Mouse (Mus musculus): Measurements from ENCODE around the gene Gm44790. TPM values are rescaled to one million over a fixed set of nuclear protein-coding genes. Genes with fewer than 3 reads are reported as not detected.

Gene Gm44790
- polyA plus RNA-seq, 1 experiment from 2014 or later = not detected

- H3K27ac ChIP-seq (ENCODE audit: low read length) = no peak overlapping the region
- no peak overlapping the region for H3K4me3 ChIP-seq (replicated peaks; ENCODE audit: low read length)
- ATAC-seq (ENCODE audit: insufficient read depth, low FRiP score) = no peak
- H3K4me1 ChIP-seq (ENCODE audit: control insufficient read depth, insufficient read depth, low read length) = no peaks in the 10 kb centered on the region
- WGBS = 89% methylated on average over 3 of the region's 3 CpGs
- no peak overlapping the region for H3K9ac ChIP-seq (ENCODE audit: low read length)
- no peaks in the 10 kb centered on the region for H3K9me3 ChIP-seq (replicated peaks; ENCODE audit: control insufficient read depth, low read length)
- H3K4me2 ChIP-seq (ENCODE audit: low read depth, low read length) = no peak overlapping the region
- H3K27me3 ChIP-seq (ENCODE audit: control insufficient read depth, insufficient read depth, low read length) = no peaks in the 10 kb centered on the region
- peaks cover 25% of the 10 kb centered on the region; the same call in 1 of the 2 replicates for H3K36me3 ChIP-seq (ENCODE audit: control insufficient read depth, insufficient read depth, low read length)
These were observed 7.2 kb upstream of the Gm44790 start for GRCm38 (mm10) chr6:86419239-86419638.

GRCm38 (mm10) chr6:86420491-86420890, 6.0 kb upstream of the Gm44790 start:
- WGBS = 77% methylated on average over 6 of the region's 6 CpGs
- Histone ChIP-seq H3K4me1 (ENCODE audit: control insufficient read depth, insufficient read depth, low read length) (no peaks in the 10 kb centered on the region), H3K9me3 (replicated peaks; ENCODE audit: control insufficient read depth, low read length) (no peaks in the 10 kb centered on the region), H3K4me2 (ENCODE audit: low read depth, low read length) (no peak overlapping the region), H3K27ac (ENCODE audit: low read length) (no peak overlapping the region), H3K36me3 (ENCODE audit: control insufficient read depth, insufficient read depth, low read length) (peaks cover 29% of the 10 kb centered on the region; the same call in 1 of the 2 replicates), H3K4me3 (replicated peaks; ENCODE audit: low read length) (no peak overlapping the region), H3K27me3 (ENCODE audit: control insufficient read depth, insufficient read depth, low read length) (no peaks in the 10 kb centered on the region), H3K9ac (ENCODE audit: low read length) (no peak overlapping the region)
- no peak for ATAC-seq (ENCODE audit: insufficient read depth, low FRiP score)

- H3K27me3 ChIP-seq (ENCODE audit: control insufficient read depth, insufficient read depth, low read length) = no peaks in the 10 kb centered on the region
- no peak overlapping the region for H3K4me2 ChIP-seq (ENCODE audit: low read depth, low read length)
- no peaks in the 10 kb centered on the region for H3K4me1 ChIP-seq (ENCODE audit: control insufficient read depth, insufficient read depth, low read length)
- WGBS = 95% methylated on average over 3 of the region's 3 CpGs
- H3K4me3 ChIP-seq (replicated peaks; ENCODE audit: low read length) = no peak overlapping the region
- H3K9me3 ChIP-seq (replicated peaks; ENCODE audit: control insufficient read depth, low read length) = no peaks in the 10 kb centered on the region
- ATAC-seq (ENCODE audit: insufficient read depth, low FRiP score) = no peak
- no peak overlapping the region for H3K9ac ChIP-seq (ENCODE audit: low read length)
- H3K27ac ChIP-seq (ENCODE audit: low read length) = no peak overlapping the region
- H3K36me3 ChIP-seq (ENCODE audit: control insufficient read depth, insufficient read depth, low read length) = peaks cover 14% of the 10 kb centered on the region
These were observed 5.1 kb downstream of the Gm44790 start for GRCm38 (mm10) chr6:86431531-86431930.

GRCm38 (mm10) chr6:86433696-86434095, 7.2 kb downstream of the Gm44790 start:
- Histone ChIP-seq H3K36me3 (ENCODE audit: control insufficient read depth, insufficient read depth, low read length) (peaks cover 13% of the 10 kb centered on the region), H3K4me2 (ENCODE audit: low read depth, low read length) (no peak overlapping the region), H3K27ac (ENCODE audit: low read length) (no peak overlapping the region), H3K4me1 (ENCODE audit: control insufficient read depth, insufficient read depth, low read length) (no peaks in the 10 kb centered on the region; the same call in 1 of the 2 replicates), H3K9ac (ENCODE audit: low read length) (no peak overlapping the region), H3K9me3 (replicated peaks; ENCODE audit: control insufficient read depth, low read length) (no peaks in the 10 kb centered on the region), H3K27me3 (ENCODE audit: control insufficient read depth, insufficient read depth, low read length) (no peaks in the 10 kb centered on the region), H3K4me3 (replicated peaks; ENCODE audit: low read length) (no peak overlapping the region)
- WGBS = 96% methylated on average over 1 of the region's 1 CpGs
- ATAC-seq (ENCODE audit: insufficient read depth, low FRiP score) = no peak

- H3K36me3 ChIP-seq (ENCODE audit: control insufficient read depth, insufficient read depth, low read length) = peaks cover 12% of the 10 kb centered on the region
- H3K4me2 ChIP-seq (ENCODE audit: low read depth, low read length) = peak overlapping the region; percentile 63
- peak overlapping the region; percentile 92 for H3K9ac ChIP-seq (ENCODE audit: low read length)
- WGBS = 1% methylated on average over 14 of the region's 14 CpGs
- ATAC-seq (ENCODE audit: insufficient read depth, low FRiP score) = peak; percentile 62; the same call in 1 of the 2 replicates
- no peaks in the 10 kb centered on the region for H3K27me3 ChIP-seq (ENCODE audit: control insufficient read depth, insufficient read depth, low read length)
- peak overlapping the region; percentile 97 for H3K27ac ChIP-seq (ENCODE audit: low read length)
- H3K4me3 ChIP-seq (replicated peaks; ENCODE audit: low read length) = peak overlapping the region; percentile 92
- H3K9me3 ChIP-seq (replicated peaks; ENCODE audit: control insufficient read depth, low read length) = no peaks in the 10 kb centered on the region
- H3K4me1 ChIP-seq (ENCODE audit: control insufficient read depth, insufficient read depth, low read length) = peaks cover 7% of the 10 kb centered on the region
These were observed 11.3 kb downstream of the Gm44790 start for GRCm38 (mm10) chr6:86437711-86438110.

GRCm38 (mm10) chr6:86438272-86439118, 12.0 kb downstream of the Gm44790 start, which contains the start of gene C87436:
Gene C87436 (plus strand): TSS chr6:86438374.
- peaks cover 14% of the 10 kb centered on the region for H3K36me3 ChIP-seq (ENCODE audit: control insufficient read depth, insufficient read depth, low read length)

GRCm38 (mm10) chr6:86439119-86439496, 12.7 kb downstream of the Gm44790 start:
- Histone ChIP-seq H3K9ac (ENCODE audit: low read length) (peak overlapping the region; percentile 92), H3K27me3 (ENCODE audit: control insufficient read depth, insufficient read depth, low read length) (no peaks in the 10 kb centered on the region), H3K36me3 (ENCODE audit: control insufficient read depth, insufficient read depth, low read length) (peaks cover 16% of the 10 kb centered on the region), H3K4me1 (ENCODE audit: control insufficient read depth, insufficient read depth, low read length) (peaks cover 7% of the 10 kb centered on the region), H3K9me3 (replicated peaks; ENCODE audit: control insufficient read depth, low read length) (no peaks in the 10 kb centered on the region), H3K27ac (ENCODE audit: low read length) (peak overlapping the region; percentile 97), H3K4me2 (ENCODE audit: low read depth, low read length) (peak overlapping the region; percentile 63), H3K4me3 (replicated peaks; ENCODE audit: low read length) (peak overlapping the region; percentile 92)
- 3% methylated on average over 13 of the region's 13 CpGs for WGBS
- ATAC-seq (ENCODE audit: insufficient read depth, low FRiP score) = no peak

More at GRCm38 (mm10) chr6:86438272-86439118, 12.0 kb downstream of the Gm44790 start, which contains the start of gene C87436:
- no peaks in the 10 kb centered on the region for H3K9me3 ChIP-seq (replicated peaks; ENCODE audit: control insufficient read depth, low read length)
- H3K27ac ChIP-seq (ENCODE audit: low read length) = peak within 1 kb of the TSS; percentile 97
- no peaks in the 10 kb centered on the region for H3K27me3 ChIP-seq (ENCODE audit: control insufficient read depth, insufficient read depth, low read length)
- H3K4me1 ChIP-seq (ENCODE audit: control insufficient read depth, insufficient read depth, low read length) = peaks cover 7% of the 10 kb centered on the region
- ATAC-seq (ENCODE audit: insufficient read depth, low FRiP score) = peak; percentile 94
- under 1% methylated on average over 59 of the region's 59 CpGs for WGBS
- H3K4me3 ChIP-seq (replicated peaks; ENCODE audit: low read length) = peak within 1 kb of the TSS; percentile 92
- peak within 1 kb of the TSS; percentile 92 for H3K9ac ChIP-seq (ENCODE audit: low read length)
- peak within 1 kb of the TSS; percentile 63 for H3K4me2 ChIP-seq (ENCODE audit: low read depth, low read length)

GRCm38 (mm10) chr6:86439531-86439930, 13.1 kb downstream of the Gm44790 start:
- 83% methylated on average over 1 of the region's 1 CpGs for WGBS
- no peaks in the 10 kb centered on the region for H3K9me3 ChIP-seq (replicated peaks; ENCODE audit: control insufficient read depth, low read length)
- peaks cover 7% of the 10 kb centered on the region for H3K4me1 ChIP-seq (ENCODE audit: control insufficient read depth, insufficient read depth, low read length)
- H3K4me2 ChIP-seq (ENCODE audit: low read depth, low read length) = peak overlapping the region; percentile 63
- no peak overlapping the region for H3K27ac ChIP-seq (ENCODE audit: low read length)
- no peaks in the 10 kb centered on the region for H3K27me3 ChIP-seq (ENCODE audit: control insufficient read depth, insufficient read depth, low read length)
- H3K36me3 ChIP-seq (ENCODE audit: control insufficient read depth, insufficient read depth, low read length) = peaks cover 20% of the 10 kb centered on the region
- ATAC-seq (ENCODE audit: insufficient read depth, low FRiP score) = no peak
- peak overlapping the region; percentile 92 for H3K4me3 ChIP-seq (replicated peaks; ENCODE audit: low read length)
- H3K9ac ChIP-seq (ENCODE audit: low read length) = peak overlapping the region; percentile 41; the same call in 1 of the 2 replicates

GRCm38 (mm10) chr6:86441571-86441970, 15.1 kb downstream of the Gm44790 start:
- Histone ChIP-seq H3K27ac (ENCODE audit: low read length) (no peak overlapping the region), H3K9ac (ENCODE audit: low read length) (no peak overlapping the region), H3K9me3 (replicated peaks; ENCODE audit: control insufficient read depth, low read length) (no peaks in the 10 kb centered on the region), H3K27me3 (ENCODE audit: control insufficient read depth, insufficient read depth, low read length) (no peaks in the 10 kb centered on the region), H3K36me3 (ENCODE audit: control insufficient read depth, insufficient read depth, low read length) (0 out of 2 replicates have a peak, but pooled peaks cover 9% of the 10 kb centered on the region), H3K4me2 (ENCODE audit: low read depth, low read length) (no peak overlapping the region), H3K4me3 (replicated peaks; ENCODE audit: low read length) (no peak overlapping the region), H3K4me1 (ENCODE audit: control insufficient read depth, insufficient read depth, low read length) (peaks cover 7% of the 10 kb centered on the region)
- ATAC-seq (ENCODE audit: insufficient read depth, low FRiP score) = no peak
- 97% methylated on average over 10 of the region's 10 CpGs for WGBS

Measured in stomach, embryonic 16.5 days (tissue).